Mouse (Mus musculus) heart, embryonic 11.5 days (tissue): Measurements from ENCODE around the gene Clec1a. TPM values are rescaled to one million over a fixed set of nuclear protein-coding genes. Genes with fewer than 3 reads are reported as not detected.

Source experiments
- ATAC-seq: fragments of 200-750 bp; cut with Nextera tagmentation; replicated peaks from 2 replicates; pipeline ENCODE4 v1.8.0; 2017; ENCODE audit warnings: moderate library complexity; ENCODE audit not compliant: insufficient number of reproducible peaks, low FRiP score, low TSS enrichment
- H3K27ac ChIP-seq: fragments of 300-500 bp; sonication (generic); 2 replicates; pipeline ENCODE4 v1.5.1; 2014; ENCODE audit warnings: mild to moderate bottlenecking, low read depth, low read length
- H3K27me3 ChIP-seq: fragments of 300-500 bp; sonication (generic); 2 replicates; pipeline ENCODE4 v1.6.1; 2014; ENCODE audit warnings: mild to moderate bottlenecking, low read length, mixed read lengths; ENCODE audit not compliant: control insufficient read depth, insufficient read depth
- H3K36me3 ChIP-seq: fragments of 300-500 bp; sonication (generic); 2 replicates; pipeline ENCODE4 v1.6.1; 2014; ENCODE audit warnings: mild to moderate bottlenecking, low read length, moderate library complexity, mixed read lengths; ENCODE audit not compliant: control insufficient read depth, insufficient read depth
- H3K4me1 ChIP-seq: fragments of 300-500 bp; sonication (generic); 2 replicates; pipeline ENCODE4 v1.6.1; 2014; ENCODE audit warnings: low read length; ENCODE audit not compliant: control insufficient read depth, insufficient read depth
- H3K4me2 ChIP-seq: fragments of 300-500 bp; sonication (generic); 2 replicates; pipeline ENCODE4 v1.6.1; 2014; ENCODE audit warnings: mild to moderate bottlenecking, moderate library complexity
- H3K4me3 ChIP-seq: fragments of 300-500 bp; sonication (generic); 2 replicates; pipeline ENCODE4 v1.5.1; 2014; ENCODE audit warnings: low read depth, low read length
- H3K9ac ChIP-seq: fragments of 300-500 bp; sonication (generic); 2 replicates; pipeline ENCODE4 v1.6.1; 2014; ENCODE audit warnings: mild to moderate bottlenecking, low read depth, low read length, moderate library complexity
- H3K9me3 ChIP-seq: fragments of 300-500 bp; sonication (generic); replicated peaks from 2 replicates; pipeline ENCODE4 v1.6.1; 2016; ENCODE audit warnings: low read length; ENCODE audit not compliant: control insufficient read depth
- WGBS: fragments of 180-500 bp; shearing (Covaris S2); extraction: QIAGEN DNeasy Blood & Tissue Kit; methylation state at CpG from one replicate; pipeline ENCODE4 v1.1.7; 2014; ENCODE audit not compliant: insufficient replicate concordance; 5-methylcytosine and 5-hydroxymethylcytosine counted together
- polyA plus RNA-seq: library from polyadenylated mRNA; unstranded; fragments of >200 nt; fragmentation: Nextera tagmentation; extraction: Ambion mirVana; gene quantifications from 2 replicates; pipeline ENCODE4 v1.2.1, GENCODE M21; 2014

Gene Clec1a
- polyA plus RNA-seq, 1 experiment from 2014 or later, result 0.86 TPM

- Histone ChIP-seq H3K9ac (no peak overlapping the region), H3K4me1 (no peaks in the 10 kb centered on the region), H3K36me3 (no peaks in the 10 kb centered on the region), H3K27ac (no peak overlapping the region), H3K4me2 (no peak overlapping the region), H3K9me3 (no peaks in the 10 kb centered on the region), H3K27me3 (no peaks in the 10 kb centered on the region), H3K4me3 (no peak overlapping the region)
- ATAC-seq, result no peak
- WGBS, result 73% methylated on average over 6 of the region's 6 CpGs
Measured at GRCm38 (mm10) chr6:129449743-129450142, 2.1 kb downstream of the Clec1a start.

GRCm38 (mm10) chr6:129438033-129438432, 13.8 kb downstream of the Clec1a start:
- H3K4me3 ChIP-seq, result no peak overlapping the region
- WGBS, result 82% methylated on average over 2 of the region's 2 CpGs

GRCm38 (mm10) chr6:129436025-129436424, 15.8 kb downstream of the Clec1a start:
- H3K4me3 ChIP-seq, result no peak overlapping the region
- H3K4me2 ChIP-seq, result no peak overlapping the region
- H3K9me3 ChIP-seq, result no peaks in the 10 kb centered on the region
- H3K27me3 ChIP-seq, result no peaks in the 10 kb centered on the region
- H3K27ac ChIP-seq, result no peak overlapping the region
- 83% methylated on average over 3 of the region's 3 CpGs for WGBS
- ATAC-seq, result no peak
- H3K9ac ChIP-seq, result no peak overlapping the region
- no peaks in the 10 kb centered on the region for H3K4me1 ChIP-seq
- no peaks in the 10 kb centered on the region for H3K36me3 ChIP-seq

More at GRCm38 (mm10) chr6:129438033-129438432, 13.8 kb downstream of the Clec1a start:
- ATAC-seq, result no peak
- H3K36me3 ChIP-seq, result no peaks in the 10 kb centered on the region
- no peaks in the 10 kb centered on the region for H3K4me1 ChIP-seq
- H3K27ac ChIP-seq, result no peak overlapping the region
- H3K9me3 ChIP-seq, result no peaks in the 10 kb centered on the region
- no peaks in the 10 kb centered on the region for H3K27me3 ChIP-seq
- H3K4me2 ChIP-seq, result no peak overlapping the region
- H3K9ac ChIP-seq, result no peak overlapping the region

- Histone ChIP-seq H3K4me1 (no peaks in the 10 kb centered on the region), H3K27ac (no peak overlapping the region), H3K9ac (no peak overlapping the region), H3K36me3 (no peaks in the 10 kb centered on the region), H3K9me3 (no peaks in the 10 kb centered on the region), H3K4me2 (no peak overlapping the region), H3K27me3 (no peaks in the 10 kb centered on the region), H3K4me3 (no peak overlapping the region)
- ATAC-seq, result no peak
- 78% methylated on average over 5 of the region's 5 CpGs for WGBS
Measured at GRCm38 (mm10) chr6:129434239-129434638, 17.6 kb downstream of the Clec1a start.

- WGBS, result 72% methylated on average over 4 of the region's 4 CpGs
- H3K4me2 ChIP-seq, result no peak overlapping the region
- 0 out of 2 replicates have a peak, but pooled peaks cover 3% of the 10 kb centered on the region for H3K4me1 ChIP-seq
Measured at GRCm38 (mm10) chr6:129427281-129427680, 24.5 kb downstream of the Clec1a start.

GRCm38 (mm10) chr6:129425812-129426211, 26.0 kb downstream of the Clec1a start:
- H3K4me2 ChIP-seq, result no peak overlapping the region
- 33% methylated on average over 5 of the region's 5 CpGs for WGBS
- no peaks in the 10 kb centered on the region for H3K27me3 ChIP-seq
- H3K4me1 ChIP-seq, result 0 out of 2 replicates have a peak, but pooled peaks cover 3% of the 10 kb centered on the region
- no peaks in the 10 kb centered on the region for H3K9me3 ChIP-seq
- peak; percentile 69; the same call in 1 of the 2 replicates for ATAC-seq
- no peaks in the 10 kb centered on the region for H3K36me3 ChIP-seq
- H3K4me3 ChIP-seq, result no peak overlapping the region
- H3K27ac ChIP-seq, result peak overlapping the region; percentile 25; the same call in 1 of the 2 replicates
- H3K9ac ChIP-seq, result no peak overlapping the region

More at GRCm38 (mm10) chr6:129427281-129427680, 24.5 kb downstream of the Clec1a start:
- ATAC-seq, result no peak
- Histone ChIP-seq H3K36me3 (no peaks in the 10 kb centered on the region), H3K9ac (no peak overlapping the region), H3K27ac (no peak overlapping the region), H3K4me3 (no peak overlapping the region), H3K9me3 (no peaks in the 10 kb centered on the region), H3K27me3 (no peaks in the 10 kb centered on the region)

GRCm38 (mm10) chr6:129425217-129425616, 26.6 kb downstream of the Clec1a start:
- WGBS, result 45% methylated on average over 5 of the region's 5 CpGs
- no peaks in the 10 kb centered on the region for H3K36me3 ChIP-seq
- H3K27me3 ChIP-seq, result no peaks in the 10 kb centered on the region
- 0 out of 2 replicates have a peak, but pooled peaks cover 3% of the 10 kb centered on the region for H3K4me1 ChIP-seq
- ATAC-seq, result no peak
- no peaks in the 10 kb centered on the region for H3K9me3 ChIP-seq
- H3K9ac ChIP-seq, result no peak overlapping the region
- peak overlapping the region; percentile 68 for H3K27ac ChIP-seq
- H3K4me2 ChIP-seq, result no peak overlapping the region
- no peak overlapping the region for H3K4me3 ChIP-seq

GRCm38 (mm10) chr6:129423734-129424072, 28.1 kb downstream of the Clec1a start:
- Histone ChIP-seq H3K4me3 (no peak overlapping the region), H3K27ac (no peak overlapping the region), H3K4me2 (no peak overlapping the region), H3K9ac (no peak overlapping the region), H3K9me3 (no peaks in the 10 kb centered on the region), H3K36me3 (no peaks in the 10 kb centered on the region), H3K4me1 (0 out of 2 replicates have a peak, but pooled peaks cover 3% of the 10 kb centered on the region), H3K27me3 (no peaks in the 10 kb centered on the region)
- 4% methylated on average over 1 of the region's 1 CpGs for WGBS
- no peak; the same call in 1 of the 2 replicates for ATAC-seq

GRCm38 (mm10) chr6:129423040-129423733, 28.6 kb downstream of the Clec1a start:
- 53% methylated on average over 4 of the region's 4 CpGs for WGBS
- H3K4me3 ChIP-seq, result no peak overlapping the region
- 0 out of 2 replicates have a peak, but pooled peaks cover 3% of the 10 kb centered on the region for H3K4me1 ChIP-seq
- H3K36me3 ChIP-seq, result no peaks in the 10 kb centered on the region
- H3K4me2 ChIP-seq, result no peak overlapping the region
- no peaks in the 10 kb centered on the region for H3K27me3 ChIP-seq
- H3K27ac ChIP-seq, result peak overlapping the region; percentile 32; the same call in 1 of the 2 replicates
- no peak for ATAC-seq
- no peak overlapping the region for H3K9ac ChIP-seq
- H3K9me3 ChIP-seq, result no peaks in the 10 kb centered on the region
